Mouse (Mus musculus) limb, embryonic 11.5 days (tissue): Measurements from ENCODE around the gene Wdr1. TPM values are rescaled to one million over a fixed set of nuclear protein-coding genes. Genes with fewer than 3 reads are reported as not detected.

Experiments
- ATAC-seq: fragments of 200-750 bp; cut with Nextera tagmentation; 2 replicates; pipeline ENCODE4 v1.8.0; 2017; ENCODE audit warnings: low read depth; ENCODE audit not compliant: insufficient number of reproducible peaks, low FRiP score, low TSS enrichment
- DNase-seq: peaks from one replicate; pipeline ENCODE4 v3.0.0-alpha.2; 2015; ENCODE audit warnings: low spot score
- H3K27ac ChIP-seq: fragments of 300-500 bp; sonication (generic); replicated peaks from 2 replicates; pipeline ENCODE4 v1.5.1; 2014; ENCODE audit warnings: low read depth, mild to moderate bottlenecking, low read length
- H3K27me3 ChIP-seq: fragments of 300-500 bp; sonication (generic); 2 replicates; pipeline ENCODE4 v1.6.1; 2014; ENCODE audit warnings: mild to moderate bottlenecking, low read length, mixed read lengths; ENCODE audit not compliant: control insufficient read depth, insufficient read depth
- H3K36me3 ChIP-seq: fragments of 300-500 bp; sonication (generic); 2 replicates; pipeline ENCODE4 v1.6.1; 2014; ENCODE audit warnings: mild to moderate bottlenecking, low read length, moderate library complexity, mixed read lengths; ENCODE audit not compliant: control insufficient read depth, insufficient read depth
- H3K4me1 ChIP-seq: fragments of 300-500 bp; sonication (generic); 2 replicates; pipeline ENCODE4 v1.6.1; 2014; ENCODE audit warnings: low read length, mixed read lengths; ENCODE audit not compliant: control insufficient read depth, insufficient read depth
- H3K4me2 ChIP-seq: fragments of 300-500 bp; sonication (generic); 2 replicates; pipeline ENCODE4 v1.6.1; 2014; ENCODE audit warnings: low read depth, mild to moderate bottlenecking, moderate library complexity; ENCODE audit not compliant: severe bottlenecking
- H3K4me3 ChIP-seq: fragments of 300-500 bp; sonication (generic); 2 replicates; pipeline ENCODE4 v1.5.1; 2014; ENCODE audit warnings: low read depth, low read length
- H3K9ac ChIP-seq: fragments of 300-500 bp; sonication (generic); 2 replicates; pipeline ENCODE4 v1.6.1; 2014; ENCODE audit warnings: mild to moderate bottlenecking, low read length
- H3K9me3 ChIP-seq: fragments of 300-500 bp; sonication (generic); 2 replicates; pipeline ENCODE4 v1.6.1; 2016; ENCODE audit warnings: low read length; ENCODE audit not compliant: control insufficient read depth
- WGBS: fragments of 180-500 bp; shearing (Covaris S2); extraction: QIAGEN DNeasy Blood & Tissue Kit; methylation state at CpG from one replicate; pipeline ENCODE4 v1.1.7; 2014; 5-methylcytosine and 5-hydroxymethylcytosine counted together
- polyA plus RNA-seq: library from polyadenylated mRNA; unstranded; fragments of >200 nt; fragmentation: Nextera tagmentation; extraction: Ambion mirVana; gene quantifications from 2 replicates; pipeline ENCODE4 v1.2.1, GENCODE M21; 2014

Wdr1 gene
- polyA plus RNA-seq, 1 experiment from 2014 or later, result 200 TPM

GRCm38 (mm10) chr5:38496491-38497057 lies 66.4 kb downstream of the Wdr1 start:
- H3K9me3 ChIP-seq, result no peaks in the 10 kb centered on the region
- no peak overlapping the region for H3K4me3 ChIP-seq
- no peak overlapping the region for H3K27ac ChIP-seq
- no peak overlapping the region for H3K4me2 ChIP-seq
- DNase-seq (no peak), ATAC-seq (no peak)
- no peak overlapping the region for H3K9ac ChIP-seq
- H3K4me1 ChIP-seq, result no peaks in the 10 kb centered on the region
- no peaks in the 10 kb centered on the region for H3K36me3 ChIP-seq
- no peaks in the 10 kb centered on the region for H3K27me3 ChIP-seq
- 88% methylated on average over 8 of the region's 8 CpGs for WGBS

- no peak for ATAC-seq
- Histone ChIP-seq H3K27ac (no peak overlapping the region), H3K9me3 (no peaks in the 10 kb centered on the region), H3K9ac (no peak overlapping the region), H3K36me3 (no peaks in the 10 kb centered on the region), H3K4me2 (no peak overlapping the region), H3K27me3 (no peaks in the 10 kb centered on the region), H3K4me3 (no peak overlapping the region), H3K4me1 (no peaks in the 10 kb centered on the region)
- no peak for DNase-seq
- 96% methylated on average over 6 of the region's 6 CpGs for WGBS
These were observed 69.1 kb downstream of the Wdr1 start for GRCm38 (mm10) chr5:38493890-38494289.

- Histone ChIP-seq H3K4me1 (no peaks in the 10 kb centered on the region), H3K9ac (no peak overlapping the region), H3K27ac (no peak overlapping the region), H3K27me3 (no peaks in the 10 kb centered on the region), H3K4me2 (no peak overlapping the region), H3K4me3 (no peak overlapping the region), H3K36me3 (no peaks in the 10 kb centered on the region), H3K9me3 (no peaks in the 10 kb centered on the region)
- 80% methylated on average over 8 of the region's 8 CpGs for WGBS
- ATAC-seq (no peak), DNase-seq (no peak)
These were observed 71.3 kb downstream of the Wdr1 start for GRCm38 (mm10) chr5:38491763-38492162.

GRCm38 (mm10) chr5:38489739-38490138 lies 73.3 kb downstream of the Wdr1 start:
- no peak overlapping the region for H3K4me2 ChIP-seq
- no peaks in the 10 kb centered on the region for H3K36me3 ChIP-seq
- 89% methylated on average over 4 of the region's 4 CpGs for WGBS
- DNase-seq, result no peak
- ATAC-seq, result no peak
- H3K4me1 ChIP-seq, result no peaks in the 10 kb centered on the region
- H3K27me3 ChIP-seq, result no peaks in the 10 kb centered on the region
- no peaks in the 10 kb centered on the region for H3K9me3 ChIP-seq
- H3K27ac ChIP-seq, result no peak overlapping the region
- H3K9ac ChIP-seq, result no peak overlapping the region
- no peak overlapping the region for H3K4me3 ChIP-seq

GRCm38 (mm10) chr5:38488673-38489615 lies 74.1 kb downstream of the Wdr1 start:
- Histone ChIP-seq H3K9ac (no peak overlapping the region), H3K4me2 (no peak overlapping the region), H3K9me3 (no peaks in the 10 kb centered on the region), H3K27ac (no peak overlapping the region), H3K4me3 (no peak overlapping the region), H3K36me3 (no peaks in the 10 kb centered on the region), H3K27me3 (no peaks in the 10 kb centered on the region), H3K4me1 (peaks cover 1% of the 10 kb centered on the region; the same call in 1 of the 2 replicates)
- 82% methylated on average over 20 of the region's 20 CpGs for WGBS
- ATAC-seq, result no peak
- no peak for DNase-seq

- ATAC-seq (no peak), DNase-seq (no peak)
- 49% methylated on average over 6 of the region's 6 CpGs for WGBS
- peaks cover 4% of the 10 kb centered on the region; the same call in 1 of the 2 replicates for H3K4me1 ChIP-seq
- H3K27ac ChIP-seq, result no peak overlapping the region
- H3K27me3 ChIP-seq, result no peaks in the 10 kb centered on the region
- H3K4me3 ChIP-seq, result no peak overlapping the region
- H3K9ac ChIP-seq, result no peak overlapping the region
- no peak overlapping the region for H3K4me2 ChIP-seq
- no peaks in the 10 kb centered on the region for H3K36me3 ChIP-seq
- H3K9me3 ChIP-seq, result no peaks in the 10 kb centered on the region
These were observed 75.0 kb downstream of the Wdr1 start for GRCm38 (mm10) chr5:38488026-38488425.

- Histone ChIP-seq H3K9ac (no peak overlapping the region), H3K27ac (no peak overlapping the region), H3K4me2 (no peak overlapping the region), H3K27me3 (no peaks in the 10 kb centered on the region), H3K9me3 (no peaks in the 10 kb centered on the region), H3K4me1 (peaks cover 4% of the 10 kb centered on the region; the same call in 1 of the 2 replicates), H3K36me3 (no peaks in the 10 kb centered on the region), H3K4me3 (no peak overlapping the region)
- no peak for ATAC-seq
- WGBS, result 77% methylated on average over 4 of the region's 4 CpGs
- DNase-seq, result no peak
These were observed 75.8 kb downstream of the Wdr1 start for GRCm38 (mm10) chr5:38487247-38487646.

GRCm38 (mm10) chr5:38485946-38486345 lies 77.1 kb downstream of the Wdr1 start:
- Histone ChIP-seq H3K4me1 (peaks cover 4% of the 10 kb centered on the region; the same call in 1 of the 2 replicates), H3K27me3 (no peaks in the 10 kb centered on the region), H3K36me3 (no peaks in the 10 kb centered on the region), H3K9me3 (no peaks in the 10 kb centered on the region), H3K27ac (no peak overlapping the region), H3K4me3 (no peak overlapping the region), H3K9ac (no peak overlapping the region), H3K4me2 (no peak overlapping the region)
- WGBS, result 77% methylated on average over 4 of the region's 4 CpGs
- no peak for DNase-seq
- no peak for ATAC-seq
